ENCODE assay signal across 8 mouse cellular contexts in genomic region chr10:26695212-26695933, GRCm38 (mm10). TPM values are rescaled to one million over a fixed set of nuclear protein-coding genes. Genes with fewer than 3 reads are reported as not detected.
DNase-seq lines count a peak whose midpoint lies in the region; ATAC-seq and TF ChIP-seq lines count a peak whose summit lies in the region.

No protein-coding gene starts in this region.

- intact Hi-C loops in left cerebral cortex, postnatal 36 days (cut with DNase I) = no loop called here

- H3K27ac ChIP-seq in hindbrain, embryonic 11.5 days (ENCODE audit: low read depth, low read length) = no peak overlapping the region

- peak; percentile 40 for DNase-seq in layer of hippocampus, adult 11-12 months (ENCODE audit: low spot score)
- DNase-seq in layer of hippocampus, adult 9-10 months (ENCODE audit: low spot score) = no peak
- peak; percentile 48 for DNase-seq in embryo, embryonic 9.5 days (ENCODE audit: extremely low spot score)
- DNase-seq in hindbrain, embryonic 11.5 days (ENCODE audit: low spot score) = peak; percentile 57
- DNase-seq in left cerebral cortex, postnatal 36 days (ENCODE audit: low spot score in 2 of 2) = peak; percentile 57 to 69
- DNase-seq in thymus, postnatal 25 days = peak; percentile 39
- DNase-seq in adrenal gland, postnatal 4 days (ENCODE audit: low spot score in 2 of 2) = no peak

- H3ac ChIP-seq in myocyte (ENCODE audit: control insufficient read depth, insufficient read length) = no peak overlapping the region

- H3K27me3 ChIP-seq in hindbrain, embryonic 11.5 days (ENCODE audit: control insufficient read depth, insufficient read depth, low read length) = no peaks in the 10 kb centered on the region
- H3K27me3 ChIP-seq in myocyte (ENCODE audit: control insufficient read depth, insufficient read depth, insufficient read length) = no peaks in the 10 kb centered on the region

- peak overlapping the region; percentile 37 for H3K4me3 ChIP-seq in hindbrain, embryonic 11.5 days (ENCODE audit: low read depth, low read length)
- no peak overlapping the region for H3K4me3 ChIP-seq in myocyte

- peak overlapping the region; percentile 76 for H3K4me2 ChIP-seq in hindbrain, embryonic 11.5 days (replicated peaks; ENCODE audit: low read depth, low read length)
- H3K4me2 ChIP-seq in myocyte (ENCODE audit: low read depth) = peak overlapping the region; percentile 30

- H3K4me1 ChIP-seq in hindbrain, embryonic 11.5 days (replicated peaks; ENCODE audit: control insufficient read depth, insufficient read depth, low read length) = no peaks in the 10 kb centered on the region

- peak; percentile 95 for ATAC-seq in hindbrain, embryonic 11.5 days (ENCODE audit: low FRiP score)

- no peaks in the 10 kb centered on the region for H3K36me3 ChIP-seq in hindbrain, embryonic 11.5 days (ENCODE audit: control insufficient read depth, insufficient read depth, low read length)
- no peaks in the 10 kb centered on the region for H3K36me3 ChIP-seq in myocyte (ENCODE audit: control insufficient read depth, insufficient read depth)

- 6% methylated on average over 25 of the region's 25 CpGs for WGBS in hindbrain, embryonic 11.5 days

- H3K79me2 ChIP-seq in myocyte (ENCODE audit: control insufficient read depth, insufficient read depth) = no peaks in the 10 kb centered on the region

- H3K9ac ChIP-seq in hindbrain, embryonic 11.5 days (ENCODE audit: low read depth, low read length) = peak overlapping the region; percentile 50

- no peak for TF ChIP-seq POLR2A in myocyte (IDR thresholded peaks at IDR 0.05; ENCODE audit: insufficient read length, low read depth)

- H3K9me3 ChIP-seq in hindbrain, embryonic 11.5 days (ENCODE audit: control insufficient read depth, low read length) = no peaks in the 10 kb centered on the region

TF ChIP-seq in myocyte, 11 proteins besides CTCF, POLR2A, EP300 and RAD21:
- TF ChIP-seq MYOD1 (IDR thresholded peaks at IDR 0.05; ENCODE audit: control insufficient read depth in 1 of 3, insufficient read length in 2 of 3, low read depth in 2 of 3) (peak in 2 of 3 experiments; percentile 37 to 70), MYOG (IDR thresholded peaks at IDR 0.05; ENCODE audit: control insufficient read depth in 1 of 3, insufficient read depth in 1 of 3, insufficient read length in 2 of 3, low read depth in 2 of 3) (peak in 2 of 3 experiments; percentile 72 to 75), E2F4 (IDR thresholded peaks at IDR 0.05; ENCODE audit: insufficient read depth) (no peak), USF1 (IDR thresholded peaks at IDR 0.05; ENCODE audit: low read depth) (no peak), SRF (IDR thresholded peaks at IDR 0.05; ENCODE audit: control insufficient read depth, insufficient read length, low read depth) (no peak), TCF3 (IDR thresholded peaks at IDR 0.05; ENCODE audit: insufficient read length, low read depth) (no peak), POLR2AphosphoS2 (IDR thresholded peaks at IDR 0.05; ENCODE audit: insufficient read length, low read depth) (no peak), TCF12 (IDR thresholded peaks at IDR 0.05; ENCODE audit: insufficient read depth, poor library complexity, severe bottlenecking) (no peak)

RNA-seq across cellular contexts. Expression of gene Arhgap18, which starts 57.8 kb away (rescaled TPM):
- 12.0 and 12.9 TPM in 2 replicates for polyA plus RNA-seq in hindbrain, embryonic 11.5 days (2014; fragmentation: Nextera tagmentation; extraction: Ambion mirVana)
- 10 to 100 TPM in 1 of 2 experiments, 1 to 10 TPM in 1; 7.2 to 11.3 TPM for total RNA-seq in left cerebral cortex, postnatal 36 days (2021)
- polyA plus RNA-seq in myocyte (2012; fragmentation: generic; extraction: Trizol) = 1.9 TPM
- 10 to 100 TPM; 51.4 to 64.6 TPM for total RNA-seq in adrenal gland, postnatal 4 days (2021)

Comparison
In these comparisons a context has a peak if more than half of its experiments do, and no peak if none do; other contexts are left out.
1. DNase-seq: peak in layer of hippocampus, adult 11-12 months (single experiment), embryo, embryonic 9.5 days (single experiment), hindbrain, embryonic 11.5 days (single experiment), left cerebral cortex, postnatal 36 days (2 of 2) and thymus, postnatal 25 days (single experiment); none in layer of hippocampus, adult 9-10 months (single experiment) and adrenal gland, postnatal 4 days (0 of 2).
2. RNA of gene Arhgap18, which starts 57.8 kb away (total RNA-seq): 51.4 to 64.6 TPM in adrenal gland, postnatal 4 days; 7.2 to 11.3 TPM in left cerebral cortex, postnatal 36 days; every median in the first group is over 4 times any median in the second.